Mouse (Mus musculus) brain, embryonic 14.5 days (tissue): Measurements from ENCODE around the gene Eif4enif1. TPM values are rescaled to one million over a fixed set of nuclear protein-coding genes. Genes with fewer than 3 reads are reported as not detected.
"Not testable (repeated sequence)": the region's sequence is repeated elsewhere in the genome, so short reads cannot be mapped to it uniquely, and the experiment has no call there.

ENCODE experiments used
- DNase-seq: peaks from one replicate; pipeline ENCODE4 v3.0.0-alpha.2; 2011; ENCODE audit warnings: low read depth
- CTCF ChIP-seq: fragments of 200-500 bp; IDR thresholded peaks from 2 replicates; pipeline ENCODE4 v1.5.1; 2012; ENCODE audit warnings: inconsistent platforms, mild to moderate bottlenecking, moderate library complexity, borderline replicate concordance; ENCODE audit not compliant: insufficient read depth, insufficient read length; ENCODE audit errors: extremely low read depth
- POLR2A ChIP-seq: fragments of 200-500 bp; IDR thresholded peaks from 2 replicates; pipeline ENCODE4 v1.6.1; 2012; ENCODE audit warnings: mild to moderate bottlenecking, inconsistent platforms, borderline replicate concordance; ENCODE audit not compliant: poor library complexity, insufficient read depth, insufficient read length, severe bottlenecking; ENCODE audit errors: extremely low read depth
- polyA plus RNA-seq: library from polyadenylated mRNA; depleted of rRNA; stranded (reverse); fragments of >200 nt; gene quantifications from 2 replicates; pipeline ENCODE4 v1.2.3, GENCODE M21; 2012; rRNA removed

Gene Eif4enif1
- 84.5 and 87.3 TPM in 2 replicates for polyA plus RNA-seq

GRCm38 (mm10) chr11:3202231-3202701 lies at the start of gene Eif4enif1:
TSS of gene Eif4enif1 (plus strand) at chr11:3202392.
- TF ChIP-seq CTCF (no peak), POLR2A (no peak)
- peak; percentile 95 for DNase-seq

- DNase-seq: peak; percentile 17
These were observed 48.4 kb upstream of the Eif4enif1 start for GRCm38 (mm10) chr11:3153666-3154397.

DNA sequence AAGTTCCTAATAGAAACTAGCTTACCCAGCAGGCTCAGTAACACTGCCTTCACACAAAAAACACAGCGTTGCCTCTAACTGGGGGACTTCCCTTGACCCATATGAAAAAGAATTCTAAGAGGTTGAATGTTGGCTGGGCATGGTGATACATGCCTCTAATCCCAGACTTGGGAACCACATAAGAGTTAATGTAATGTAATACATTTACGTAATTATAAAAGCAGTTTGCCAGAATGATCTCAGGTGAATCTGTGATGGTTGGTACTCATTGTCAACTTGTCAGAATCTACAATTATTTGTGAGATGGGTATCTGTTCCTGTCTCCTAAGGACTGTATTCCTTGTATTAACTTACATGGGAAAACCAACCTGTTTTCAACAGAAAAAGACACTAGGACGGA lies 45.2 kb upstream of the Eif4enif1 start:
- DNase-seq: not testable (repeated sequence)

DNA sequence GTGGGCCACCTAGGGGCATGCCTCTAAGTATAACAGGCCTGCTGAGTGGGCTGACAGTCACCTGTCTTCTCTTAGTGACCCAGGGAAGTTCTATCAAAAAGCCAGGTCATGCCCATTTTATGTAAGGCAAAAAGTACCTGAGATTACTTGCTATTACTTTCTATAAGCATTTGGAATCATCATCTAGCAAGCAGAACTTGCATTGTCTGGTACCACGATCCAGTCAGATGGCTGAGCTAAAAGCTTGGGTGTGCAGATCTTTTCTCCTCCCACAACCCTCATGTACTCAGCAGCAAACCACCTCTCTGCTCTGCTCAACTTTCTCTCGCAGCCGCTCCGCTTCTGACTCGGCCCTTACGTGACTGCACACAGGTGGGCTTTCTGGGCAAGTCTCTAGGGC lies 44.2 kb upstream of the Eif4enif1 start:
- DNase-seq: not testable (repeated sequence)

GRCm38 (mm10) chr11:3158800-3159199 lies 43.4 kb upstream of the Eif4enif1 start:
- DNase-seq: not testable (repeated sequence)

GRCm38 (mm10) chr11:3161370-3161769 lies 40.8 kb upstream of the Eif4enif1 start:
- not testable (repeated sequence) for DNase-seq

GRCm38 (mm10) chr11:3162236-3162897 lies 39.8 kb upstream of the Eif4enif1 start:
- DNase-seq: not testable (repeated sequence)

- DNase-seq: not testable (repeated sequence)
These were observed 39.1 kb upstream of the Eif4enif1 start for GRCm38 (mm10) chr11:3163122-3163521.

GRCm38 (mm10) chr11:3163661-3164060 lies 38.5 kb upstream of the Eif4enif1 start:
- DNase-seq: not testable (repeated sequence)

DNA sequence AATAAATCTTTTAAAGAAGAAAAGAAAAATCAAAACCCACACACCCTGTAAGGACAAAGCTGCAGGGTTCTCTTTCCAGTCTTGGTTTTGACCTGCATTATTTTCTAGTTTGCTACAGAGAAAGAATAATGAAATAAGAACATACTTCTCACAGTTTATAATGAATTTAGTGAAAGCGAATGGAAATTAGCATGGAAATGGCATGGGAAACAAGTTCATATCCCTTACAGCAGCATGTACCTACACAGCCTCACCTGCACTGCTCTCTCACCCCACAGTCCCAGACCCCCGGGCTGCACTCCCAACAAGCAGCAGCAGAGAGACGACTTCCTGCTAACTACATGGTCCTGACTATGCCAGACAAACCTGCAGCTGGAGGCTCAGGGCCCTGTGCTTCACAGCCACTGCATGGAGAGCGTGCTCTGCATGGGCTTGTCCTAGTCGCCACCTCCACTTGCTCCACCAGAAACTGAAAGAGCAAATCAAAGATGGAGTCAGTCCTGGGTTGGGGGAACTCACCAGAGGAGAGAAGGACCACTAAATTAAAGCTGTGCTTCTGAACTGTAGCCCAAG lies 36.9 kb upstream of the Eif4enif1 start:
- peak; percentile 30 for DNase-seq

DNA sequence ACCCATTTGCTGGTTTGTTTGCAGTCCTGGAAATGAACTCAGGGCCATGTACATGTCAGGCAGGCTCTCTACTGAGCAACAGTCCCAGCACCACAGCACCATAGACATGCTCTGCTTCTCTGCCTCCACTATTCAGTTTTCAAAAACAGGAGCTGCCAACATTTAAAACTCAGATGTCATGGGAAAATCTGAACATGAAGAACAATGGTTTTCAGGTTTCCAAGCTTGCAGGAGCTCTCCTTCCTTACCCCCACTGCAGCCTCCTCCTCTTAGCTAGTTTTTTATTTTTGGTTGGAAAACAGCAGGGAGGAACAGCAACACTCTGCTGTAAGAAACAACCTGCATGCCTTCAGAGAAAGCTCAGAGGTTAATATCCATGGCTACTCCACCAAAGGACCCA lies 35.9 kb upstream of the Eif4enif1 start:
- DNase-seq: not testable (repeated sequence)

- DNase-seq: not testable (repeated sequence)
These were observed 35.1 kb upstream of the Eif4enif1 start for GRCm38 (mm10) chr11:3167129-3167528.

GRCm38 (mm10) chr11:3167571-3168001 lies 34.6 kb upstream of the Eif4enif1 start:
- DNase-seq: not testable (repeated sequence)

DNA sequence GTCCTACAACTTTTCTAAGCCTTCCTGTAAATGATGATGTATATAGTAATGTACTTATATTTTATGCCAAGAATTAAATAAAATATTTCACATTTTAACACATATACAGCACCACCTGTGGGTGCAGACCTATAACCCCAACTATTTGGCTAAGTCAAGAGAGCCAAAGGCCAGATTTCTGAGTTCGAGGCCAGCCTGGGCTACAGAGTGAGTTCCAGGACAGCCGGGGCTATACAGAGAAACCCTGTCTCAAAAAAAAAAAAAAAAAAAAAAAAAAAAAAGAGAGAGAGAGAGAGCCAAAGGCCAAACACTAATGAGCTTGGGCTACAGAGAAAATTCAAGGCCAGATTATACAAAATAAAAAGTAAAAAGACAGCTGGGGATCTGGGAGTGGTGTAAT lies 33.1 kb upstream of the Eif4enif1 start:
- not testable (repeated sequence) for DNase-seq

DNA sequence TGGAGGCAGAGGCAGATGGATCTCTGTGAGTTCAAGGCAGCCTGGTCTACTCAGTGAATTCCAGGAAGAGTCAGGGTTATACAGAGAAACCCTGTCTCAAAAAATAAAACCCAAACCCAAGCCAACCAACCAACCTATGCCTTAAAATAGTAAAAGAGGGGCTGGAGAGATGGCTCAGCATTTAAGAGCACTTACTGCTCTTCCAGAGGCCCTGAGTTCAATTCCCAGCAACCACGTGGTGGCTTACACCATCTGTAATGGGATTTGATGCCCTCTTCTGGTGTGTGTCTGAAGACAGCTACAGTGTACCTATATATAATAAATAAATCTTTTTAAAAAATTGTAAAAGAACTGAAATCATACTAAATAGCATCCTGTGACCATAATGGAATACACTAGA lies 30.3 kb upstream of the Eif4enif1 start:
- DNase-seq: not testable (repeated sequence)

DNA sequence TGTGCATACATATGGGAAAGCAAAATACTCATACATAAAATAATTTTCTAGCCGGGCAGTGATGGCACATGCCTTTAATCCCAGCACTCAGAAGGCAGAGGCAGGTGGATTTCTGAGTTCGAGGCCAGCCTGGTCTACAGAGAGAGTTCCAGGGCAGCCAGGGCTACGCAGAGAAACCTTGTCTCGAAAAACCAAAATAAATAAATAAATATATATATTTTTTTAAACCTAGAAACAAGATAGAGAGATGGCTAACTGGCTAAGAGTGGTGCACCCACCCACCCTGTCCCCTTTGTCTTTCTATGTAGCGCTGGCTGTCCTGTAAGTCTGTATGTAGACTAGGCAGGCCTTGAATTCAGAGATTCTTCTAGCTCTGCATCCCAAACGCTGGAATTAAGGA lies 29.7 kb upstream of the Eif4enif1 start:
- not testable (repeated sequence) for DNase-seq

DNA sequence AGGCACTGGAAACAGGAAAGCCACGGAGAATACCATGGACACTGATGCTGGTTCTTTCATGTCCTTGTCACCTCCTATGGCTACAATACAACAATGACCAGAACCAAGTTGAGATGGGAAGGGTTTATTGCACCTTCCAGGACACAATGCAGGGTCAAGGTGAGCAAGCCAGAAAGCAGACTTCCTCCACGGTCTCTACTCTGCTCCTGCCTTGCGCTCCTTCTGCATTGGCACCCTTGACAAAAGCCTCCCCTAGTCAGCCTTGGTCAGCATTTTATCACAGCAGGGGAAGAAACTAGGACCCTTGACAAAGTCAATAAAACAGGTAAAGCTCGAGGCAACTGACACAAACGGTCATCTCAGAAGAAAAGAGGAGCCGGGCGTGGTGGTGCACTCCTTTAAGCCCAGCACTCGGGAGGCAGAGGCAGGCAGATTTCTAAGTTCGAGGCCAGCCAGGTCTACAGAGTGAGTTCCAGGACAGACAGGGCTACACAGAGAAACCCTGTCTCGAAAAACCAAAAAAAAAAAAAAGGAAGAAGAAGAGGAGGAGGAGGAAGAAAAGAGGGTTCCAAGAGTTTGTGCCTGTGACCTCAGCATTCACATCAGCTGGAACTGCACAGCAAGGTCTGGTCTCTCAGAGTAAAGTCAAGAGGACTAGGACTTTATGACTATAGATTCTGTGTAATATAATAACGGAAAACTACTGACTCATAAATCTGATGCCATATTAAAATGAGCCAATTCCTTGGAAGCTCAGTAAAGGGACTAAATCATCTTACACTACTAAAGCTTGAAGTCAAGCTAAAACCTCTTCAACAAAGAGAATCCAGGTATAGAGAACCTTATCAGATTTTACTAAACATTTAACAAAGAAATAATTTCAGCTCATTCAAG lies 28.5 kb upstream of the Eif4enif1 start:
- not testable (repeated sequence) for DNase-seq

DNA sequence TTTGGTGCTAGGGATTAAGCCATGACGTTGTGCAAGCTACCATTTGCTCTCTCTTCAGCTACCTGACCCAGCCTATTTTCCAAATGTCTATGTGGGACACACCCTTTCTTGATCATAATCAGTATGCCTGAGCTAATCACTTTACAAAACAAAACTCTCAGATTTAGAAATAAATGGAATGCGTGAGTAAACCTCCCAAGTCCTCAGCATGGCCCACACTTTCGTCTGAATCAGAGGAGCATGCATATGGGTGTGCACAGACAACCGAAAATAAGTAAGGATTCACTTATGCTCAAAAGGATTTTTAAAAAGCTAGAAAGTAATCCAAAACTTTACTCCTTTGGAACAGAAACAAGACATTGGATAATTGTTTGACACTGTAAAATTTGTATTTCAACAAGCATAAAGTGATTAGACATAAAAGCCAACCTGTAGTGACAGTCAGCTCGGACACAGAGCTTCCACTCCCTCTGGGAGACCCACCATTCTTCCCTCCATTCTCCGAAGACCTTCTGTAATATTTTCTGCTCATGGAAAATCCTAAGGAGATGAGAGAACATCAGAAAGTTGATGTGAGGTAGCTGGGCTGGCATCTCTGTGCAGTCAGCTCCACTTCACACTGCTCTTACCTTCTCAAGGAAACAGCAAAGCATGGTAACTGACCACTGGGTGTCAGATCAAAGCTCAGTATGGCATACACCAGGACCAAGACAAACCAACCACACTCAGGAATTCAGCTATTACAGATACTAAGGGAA lies 23.0 kb upstream of the Eif4enif1 start:
- DNase-seq: not testable (repeated sequence)

- not testable (repeated sequence) for DNase-seq
These were observed 22.5 kb upstream of the Eif4enif1 start for GRCm38 (mm10) chr11:3179726-3180092.
